Mouse (Mus musculus): ENCODE data around the gene Lima1. TPM values are rescaled to one million over a fixed set of nuclear protein-coding genes. Genes with fewer than 3 reads are reported as not detected.

Lima1 gene
- polyA plus RNA-seq, 1 experiment from 2014 or later: 77.1 TPM

- ATAC-seq (ENCODE audit: low FRiP score, low TSS enrichment): no peak
- H3K9ac ChIP-seq (ENCODE audit: low read length): no peak overlapping the region
- no peak for DNase-seq (ENCODE audit: low spot score)
- no peak overlapping the region for H3K4me2 ChIP-seq (replicated peaks; ENCODE audit: low read depth)
- peaks cover 6% of the 10 kb centered on the region; the same call in 1 of the 2 replicates for H3K4me1 ChIP-seq (replicated peaks; ENCODE audit: control insufficient read depth, insufficient read depth)
- peak overlapping the region; percentile 73; the same call in 1 of the 2 replicates for H3K27ac ChIP-seq (replicated peaks)
- 35% methylated on average over 7 of the region's 7 CpGs for WGBS
- TF ChIP-seq EP300 (optimal IDR thresholded peaks at IDR 0.05) (no peak), CTCF (IDR thresholded peaks at IDR 0.05; ENCODE audit: low read depth) (no peak)
- no peaks in the 10 kb centered on the region for H3K9me3 ChIP-seq (ENCODE audit: control insufficient read depth, low read length)
- no peaks in the 10 kb centered on the region for H3K36me3 ChIP-seq (ENCODE audit: control insufficient read depth, insufficient read depth, low read length)
- no peak overlapping the region for H3K4me3 ChIP-seq (ENCODE audit: low read depth, low read length)
- H3K27me3 ChIP-seq (ENCODE audit: control insufficient read depth, insufficient read depth, low read length): no peaks in the 10 kb centered on the region
These were observed 63.2 kb downstream of the Lima1 start for GRCm38 (mm10) chr15:99812097-99812496.

GRCm38 (mm10) chr15:99807776-99808735 is 67.2 kb downstream of the Lima1 start:
- no peak overlapping the region for H3K9ac ChIP-seq (ENCODE audit: low read length)
- peak overlapping the region; percentile 58; the same call in 1 of the 2 replicates for H3K27ac ChIP-seq (replicated peaks)
- H3K27me3 ChIP-seq (ENCODE audit: control insufficient read depth, insufficient read depth, low read length): no peaks in the 10 kb centered on the region
- DNase-seq (ENCODE audit: low spot score): no peak
- no peak for TF ChIP-seq CTCF (IDR thresholded peaks at IDR 0.05; ENCODE audit: low read depth)
- no peak for TF ChIP-seq EP300 (optimal IDR thresholded peaks at IDR 0.05)
- ATAC-seq (ENCODE audit: low FRiP score, low TSS enrichment): no peak
- peaks cover 6% of the 10 kb centered on the region; the same call in 1 of the 2 replicates for H3K4me1 ChIP-seq (replicated peaks; ENCODE audit: control insufficient read depth, insufficient read depth)
- H3K36me3 ChIP-seq (ENCODE audit: control insufficient read depth, insufficient read depth, low read length): peaks cover 14% of the 10 kb centered on the region
- no peak overlapping the region for H3K4me3 ChIP-seq (ENCODE audit: low read depth, low read length)
- 66% methylated on average over 21 of the region's 21 CpGs for WGBS
- no peaks in the 10 kb centered on the region for H3K9me3 ChIP-seq (ENCODE audit: control insufficient read depth, low read length)
- H3K4me2 ChIP-seq (replicated peaks; ENCODE audit: low read depth): no peak overlapping the region

DNA sequence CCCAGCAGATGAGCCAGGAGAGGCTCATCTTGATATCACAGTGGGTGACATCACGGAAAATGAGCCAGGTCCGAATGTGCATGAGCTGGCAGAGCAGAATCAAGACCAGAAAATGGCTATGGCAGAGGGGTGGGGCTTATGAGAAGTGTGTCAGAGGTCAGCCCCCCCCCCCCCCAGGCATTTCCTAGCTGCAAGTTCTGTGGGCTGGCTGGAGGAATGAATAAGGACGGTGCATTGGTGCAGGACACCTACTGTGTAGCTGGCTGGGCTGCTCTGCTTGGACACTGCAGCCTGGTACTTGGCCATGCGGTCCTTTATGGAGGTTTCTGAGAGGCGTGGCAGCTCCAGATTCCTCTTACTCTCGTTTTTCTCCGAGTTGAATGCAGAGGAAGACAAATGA is 69.1 kb downstream of the Lima1 start:
- peaks cover 17% of the 10 kb centered on the region for H3K36me3 ChIP-seq (ENCODE audit: control insufficient read depth, insufficient read depth, low read length)

GRCm38 (mm10) chr15:99805673-99806072 is 69.6 kb downstream of the Lima1 start:
- Histone ChIP-seq H3K36me3 (ENCODE audit: control insufficient read depth, insufficient read depth, low read length) (peaks cover 17% of the 10 kb centered on the region), H3K4me2 (replicated peaks; ENCODE audit: low read depth) (no peak overlapping the region), H3K27me3 (ENCODE audit: control insufficient read depth, insufficient read depth, low read length) (no peaks in the 10 kb centered on the region), H3K4me3 (ENCODE audit: low read depth, low read length) (no peak overlapping the region), H3K4me1 (replicated peaks; ENCODE audit: control insufficient read depth, insufficient read depth) (no peaks in the 10 kb centered on the region), H3K9me3 (ENCODE audit: control insufficient read depth, low read length) (no peaks in the 10 kb centered on the region), H3K9ac (ENCODE audit: low read length) (no peak overlapping the region), H3K27ac (replicated peaks) (no peak overlapping the region)
- 95% methylated on average over 4 of the region's 4 CpGs for WGBS
- no peak for TF ChIP-seq CTCF (IDR thresholded peaks at IDR 0.05; ENCODE audit: low read depth)
- TF ChIP-seq EP300 (optimal IDR thresholded peaks at IDR 0.05): no peak
- DNase-seq (ENCODE audit: low spot score): no peak
- ATAC-seq (ENCODE audit: low FRiP score, low TSS enrichment): no peak

More for the DNA sequence above, 69.1 kb downstream of the Lima1 start:
- 50% methylated on average over 7 of the region's 7 CpGs for WGBS
- ATAC-seq (ENCODE audit: low FRiP score, low TSS enrichment): no peak
- Histone ChIP-seq H3K4me3 (ENCODE audit: low read depth, low read length) (no peak overlapping the region), H3K4me2 (replicated peaks; ENCODE audit: low read depth) (no peak overlapping the region), H3K9me3 (ENCODE audit: control insufficient read depth, low read length) (no peaks in the 10 kb centered on the region), H3K4me1 (replicated peaks; ENCODE audit: control insufficient read depth, insufficient read depth) (no peaks in the 10 kb centered on the region), H3K9ac (ENCODE audit: low read length) (no peak overlapping the region), H3K27me3 (ENCODE audit: control insufficient read depth, insufficient read depth, low read length) (no peaks in the 10 kb centered on the region), H3K27ac (replicated peaks) (no peak overlapping the region)
- DNase-seq (ENCODE audit: low spot score): no peak
- no peak for TF ChIP-seq CTCF (IDR thresholded peaks at IDR 0.05; ENCODE audit: low read depth)
- no peak for TF ChIP-seq EP300 (optimal IDR thresholded peaks at IDR 0.05)

DNA sequence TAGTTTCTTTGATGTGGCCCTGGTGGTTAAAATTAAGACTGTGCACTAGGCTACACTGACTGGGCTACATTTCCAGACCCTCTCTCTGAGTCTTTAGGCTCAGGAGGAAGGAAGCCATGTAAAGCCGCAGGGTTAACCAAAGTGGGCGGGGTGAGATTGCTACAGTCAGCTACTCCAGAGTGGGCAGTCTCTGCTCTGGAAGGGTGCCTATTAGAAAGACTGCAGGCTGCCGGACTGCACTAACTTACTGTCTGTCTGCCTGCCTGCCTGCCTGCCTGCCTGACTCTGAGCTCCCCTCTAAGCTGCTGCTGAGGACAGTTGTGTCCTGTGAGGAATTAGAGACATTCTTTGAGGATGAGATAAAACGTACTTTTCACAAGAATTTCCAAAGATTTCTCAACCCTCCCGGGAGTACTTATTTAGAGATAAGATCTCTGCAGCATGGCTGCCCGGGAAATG is 72.0 kb downstream of the Lima1 start:
- no peaks in the 10 kb centered on the region for H3K27me3 ChIP-seq (ENCODE audit: control insufficient read depth, insufficient read depth, low read length)
- no peaks in the 10 kb centered on the region for H3K4me1 ChIP-seq (replicated peaks; ENCODE audit: control insufficient read depth, insufficient read depth)
- TF ChIP-seq CTCF (IDR thresholded peaks at IDR 0.05; ENCODE audit: low read depth): no peak
- no peak for TF ChIP-seq EP300 (optimal IDR thresholded peaks at IDR 0.05)
- H3K4me2 ChIP-seq (replicated peaks; ENCODE audit: low read depth): peak overlapping the region; percentile 17; the same call in 1 of the 2 replicates
- H3K9ac ChIP-seq (ENCODE audit: low read length): no peak overlapping the region
- H3K27ac ChIP-seq (replicated peaks): peak overlapping the region; percentile 53; the same call in 1 of the 2 replicates
- H3K9me3 ChIP-seq (ENCODE audit: control insufficient read depth, low read length): no peaks in the 10 kb centered on the region
- no peak overlapping the region for H3K4me3 ChIP-seq (ENCODE audit: low read depth, low read length)
- H3K36me3 ChIP-seq (ENCODE audit: control insufficient read depth, insufficient read depth, low read length): peaks cover 17% of the 10 kb centered on the region
- 15% methylated on average over 6 of the region's 6 CpGs for WGBS
- ATAC-seq (ENCODE audit: low FRiP score, low TSS enrichment): peak; percentile 45; the same call in 1 of the 2 replicates
- DNase-seq (ENCODE audit: low spot score): no peak

Measured in stomach, postnatal 0 days (tissue).